Mouse (Mus musculus): ENCODE results near the gene Scn11a. TPM values are rescaled to one million over a fixed set of nuclear protein-coding genes. Genes with fewer than 3 reads are reported as not detected.

The Scn11a gene
- polyA plus RNA-seq (2017; shearing (Covaris generic)) = 0.68 TPM

GRCm38 (mm10) chr9:119825297-119825696, at the start of gene Scn11a:
TSS of gene Scn11a (minus strand) at chr9:119825456.

GRCm38 (mm10) chr9:119719222-119719621, 106.0 kb downstream of the Scn11a start, which contains the start of gene Scn10a:
TSS of gene Scn10a (minus strand) at chr9:119719322.

Other genes starting within 250 kb of the Scn11a start
- 0.35 TPM for gene Scn5a, start 246.4 kb downstream of the Scn11a start, polyA plus RNA-seq (2017; shearing (Covaris generic))
- 0.07 TPM for gene Scn10a, start 106.1 kb downstream of the Scn11a start, polyA plus RNA-seq (2017; shearing (Covaris generic))
- gene Wdr48, start 69.4 kb upstream of the Scn11a start, polyA plus RNA-seq (2017; shearing (Covaris generic)) = 58.3 TPM
- gene Gorasp1, start 112.1 kb upstream of the Scn11a start, polyA plus RNA-seq (2017; shearing (Covaris generic)) = 13.8 TPM
- gene Ttc21a, start 112.2 kb upstream of the Scn11a start, polyA plus RNA-seq (2017; shearing (Covaris generic)) = not detected
- 78.2 TPM for gene Csrnp1, start 159.2 kb upstream of the Scn11a start, polyA plus RNA-seq (2017; shearing (Covaris generic))
- gene Xirp1, start 198.1 kb upstream of the Scn11a start, polyA plus RNA-seq (2017; shearing (Covaris generic)) = not detected
- not detected for gene Cx3cr1, start 244.4 kb upstream of the Scn11a start, polyA plus RNA-seq (2017; shearing (Covaris generic))